Mouse (Mus musculus) G1E (cell line): ENCODE measurements around the gene Slc26a1.

ENCODE experiments used
- CTCF ChIP-seq: IDR thresholded peaks from 2 replicates; pipeline ENCODE4 v1.5.1; 2012; ENCODE audit warnings: low read depth, low read length, inconsistent platforms, mixed read lengths
- GATA1 ChIP-seq: IDR thresholded peaks from 2 replicates; pipeline ENCODE4 v1.6.1; 2012; ENCODE audit warnings: borderline replicate concordance, low read length, inconsistent platforms, mixed read lengths
- GATA2 ChIP-seq: IDR thresholded peaks from 2 replicates; pipeline ENCODE4 v1.6.1; 2012; ENCODE audit warnings: low read depth, low read length, inconsistent platforms, borderline replicate concordance
- POLR2AphosphoS5 ChIP-seq: IDR thresholded peaks from 2 replicates; pipeline ENCODE4 v1.6.1; 2012; ENCODE audit warnings: low read depth, low read length, inconsistent platforms; ENCODE audit not compliant: insufficient replicate concordance

- TF ChIP-seq CTCF, result no peak
- no peak for TF ChIP-seq POLR2AphosphoS5
- TF ChIP-seq GATA1, result no peak
- TF ChIP-seq GATA2, result no peak
Observed at GRCm38 (mm10) chr5:108713691-108714090, 38.3 kb upstream of the Slc26a1 start.
